ENCODE assay signal across 8 mouse cellular contexts in the genomic region with DNA sequence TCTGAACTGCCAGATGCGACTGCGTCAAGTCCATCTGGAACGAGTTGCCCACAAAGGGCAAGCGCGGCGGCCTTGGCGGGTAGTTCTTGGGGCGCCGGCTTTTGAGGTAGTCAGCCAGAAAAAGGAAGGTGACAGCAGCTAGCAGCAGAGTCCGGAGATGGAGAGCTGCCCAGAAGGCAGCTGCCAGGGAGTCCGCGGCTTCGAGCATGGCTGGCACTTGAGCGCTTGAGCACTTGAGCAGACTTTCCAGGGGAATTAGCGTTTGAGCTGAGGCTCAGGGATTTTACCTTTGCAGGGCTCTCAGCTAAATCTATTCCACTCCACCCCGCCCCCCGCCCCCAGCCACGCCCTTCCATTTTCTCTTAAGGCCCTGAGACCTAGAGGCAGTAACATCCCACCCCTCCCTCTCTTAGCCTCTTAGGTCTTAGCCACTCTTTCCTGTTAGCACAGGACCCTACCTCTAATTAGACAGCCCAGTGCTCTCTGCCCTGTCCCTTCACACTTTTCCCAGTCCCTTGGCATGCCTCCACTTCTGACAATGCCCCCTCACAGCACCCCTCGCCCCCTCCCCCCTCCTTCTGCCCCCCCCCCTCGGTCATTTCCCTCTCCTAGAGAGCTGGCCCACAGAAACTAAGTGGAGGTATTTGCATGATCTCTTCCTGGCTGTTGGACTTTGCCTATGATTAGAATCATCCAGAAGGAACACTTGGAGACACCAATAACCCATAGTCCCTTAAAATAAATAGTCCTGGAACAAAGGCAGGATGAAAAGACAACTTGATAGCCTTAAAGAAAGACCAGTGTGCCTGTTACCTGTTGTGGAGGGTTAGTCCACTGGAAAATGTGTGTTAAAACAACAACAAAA. TPM values are rescaled to one million over a fixed set of nuclear protein-coding genes. Genes with fewer than 3 reads are reported as not detected.
DNase-seq lines count a peak whose midpoint lies in the region; ATAC-seq and TF ChIP-seq lines count a peak whose summit lies in the region.

A gene (minus strand): TSS at position 286 of the 865 bp plus-strand sequence.

- peak; percentile 59 to 75; a peak in 3 of 4 replicates for ATAC-seq in hematopoietic stem cell, adult 5-6 weeks (replicated peaks in 1 of 2; ENCODE audit: insufficient read depth in 1 of 2, low FRiP score in 2 of 2, low TSS enrichment in 1 of 2, low read depth in 1 of 2, poor library complexity in 2 of 2, severe bottlenecking in 2 of 2)
- ATAC-seq in midbrain, postnatal 0 days (ENCODE audit: low FRiP score): peak; percentile 79; the same call in 1 of the 2 replicates
- ATAC-seq in megakaryocyte progenitor cell, adult 5-6 weeks (replicated peaks; ENCODE audit: poor library complexity): no peak

- TF ChIP-seq CTCF in midbrain, postnatal 0 days (IDR thresholded peaks at IDR 0.05): no peak

- H3K36me3 ChIP-seq in forebrain, embryonic 10.5 days (replicated peaks): no peaks in the 10 kb centered on the region
- no peaks in the 10 kb centered on the region for H3K36me3 ChIP-seq in midbrain, postnatal 0 days (ENCODE audit: insufficient read depth, low read length)

- peak within 1 kb of the TSS; percentile 46 for H3K4me2 ChIP-seq in midbrain, postnatal 0 days (ENCODE audit: low read depth, low read length, poor library complexity, severe bottlenecking)

- no peaks in the 10 kb centered on the region for H3K27me3 ChIP-seq in forebrain, embryonic 10.5 days (ENCODE audit: poor library complexity, severe bottlenecking)
- no peaks in the 10 kb centered on the region for H3K27me3 ChIP-seq in midbrain, postnatal 0 days (ENCODE audit: insufficient read depth, low read length)

- DNase-seq in ES-CJ7 (ENCODE audit: low read depth, low spot score): peak; percentile 37
- peak; percentile 8 to 13 for DNase-seq in adrenal gland, postnatal 36 days
- peak; percentile 31 for DNase-seq in forebrain, embryonic 10.5 days (ENCODE audit: extremely low spot score, low spot score)
- peak; percentile 2 to 14 for DNase-seq in layer of hippocampus, adult 18-20 months (ENCODE audit: low spot score in 2 of 2)
- DNase-seq in midbrain, postnatal 0 days (ENCODE audit: low spot score): peak; percentile 81
- DNase-seq in spleen, postnatal 4 days (ENCODE audit: low spot score in 2 of 2): no peak

- peak within 1 kb of the TSS; percentile 42 for H3K4me3 ChIP-seq in forebrain, embryonic 10.5 days
- H3K4me3 ChIP-seq in midbrain, postnatal 0 days (ENCODE audit: low read depth, low read length): no peak within 1 kb of the TSS

- H3K9ac ChIP-seq in midbrain, postnatal 0 days (replicated peaks; ENCODE audit: low read length, poor library complexity, severe bottlenecking): no peak within 1 kb of the TSS

- H3K4me1 ChIP-seq in forebrain, embryonic 10.5 days: peaks cover 18% of the 10 kb centered on the region
- no peaks in the 10 kb centered on the region for H3K4me1 ChIP-seq in midbrain, postnatal 0 days (ENCODE audit: insufficient read depth, low read length)

- H3K27ac ChIP-seq in forebrain, embryonic 10.5 days: peak within 1 kb of the TSS; percentile 27
- no peak within 1 kb of the TSS for H3K27ac ChIP-seq in midbrain, postnatal 0 days (ENCODE audit: low read depth, low read length)

- no peaks in the 10 kb centered on the region for H3K9me3 ChIP-seq in forebrain, embryonic 10.5 days
- H3K9me3 ChIP-seq in midbrain, postnatal 0 days (ENCODE audit: low read length): no peaks in the 10 kb centered on the region

- 5% methylated on average over 19 of the region's 20 CpGs for WGBS in forebrain, embryonic 10.5 days
- WGBS in midbrain, postnatal 0 days: 8% methylated on average over 20 of the region's 20 CpGs

RNA-seq across cellular contexts. Expression of the gene that starts here (rescaled TPM):
- not detected for total RNA-seq in adrenal gland, postnatal 36 days (2021)
- polyA plus RNA-seq in forebrain, embryonic 10.5 days (2016; fragmentation: Nextera tagmentation; extraction: Ambion mirVana): 0.09 and 0.21 TPM in 2 replicates
- total RNA-seq in hematopoietic stem cell, adult 5-6 weeks (2017): not detected in 2 replicates
- 1 to 10 TPM; 2.2 to 3.5 TPM for total RNA-seq in layer of hippocampus, adult 18-20 months (2021)
- not detected in 2 replicates for total RNA-seq in midbrain, postnatal 0 days (2014; rRNA removed)
- polyA plus RNA-seq in midbrain, postnatal 0 days (2015; fragmentation: Nextera tagmentation; extraction: Ambion mirVana): not detected in 2 replicates
- not detected in 2 replicates for total RNA-seq in megakaryocyte progenitor cell, adult 5-6 weeks (2015)
- not detected in 2 replicates for total RNA-seq in megakaryocyte progenitor cell, adult 5-6 weeks (2017)

Comparison
In these comparisons a context has a peak if more than half of its experiments do, and no peak if none do; other contexts are left out.
1. Peak in DNase-seq in adrenal gland, postnatal 36 days; RNA of the gene not detected or under 1 TPM.
2. Peak in DNase-seq, H3K4me3 ChIP-seq and H3K27ac ChIP-seq in forebrain, embryonic 10.5 days; RNA of the gene not detected or under 1 TPM.
3. Peak in ATAC-seq in hematopoietic stem cell, adult 5-6 weeks; RNA of the gene not detected or under 1 TPM.
4. Peak in DNase-seq, ATAC-seq and H3K4me2 ChIP-seq in midbrain, postnatal 0 days; RNA of the gene not detected or under 1 TPM.
5. DNase-seq: peak in ES-CJ7 (single experiment) and layer of hippocampus, adult 18-20 months (2 of 2); none in spleen, postnatal 4 days (0 of 2).